Mouse (Mus musculus) liver, embryonic 14.5 days (tissue): ENCODE results near the gene Ppp1r27. TPM values are rescaled to one million over a fixed set of nuclear protein-coding genes. Genes with fewer than 3 reads are reported as not detected.

Experiments used
- ATAC-seq: fragments of 200-750 bp; cut with Nextera tagmentation; 2 replicates; pipeline ENCODE4 v1.8.0; 2017; ENCODE audit warnings: moderate number of reproducible peaks, mild to moderate bottlenecking, moderate library complexity; ENCODE audit not compliant: insufficient read depth
- DNase-seq, 3 experiments: peaks; one replicate each; pipeline ENCODE4 v3.0.0-alpha.2; 2012 to 2013; ENCODE audit warnings: low read depth in 3 of 3, low spot score in 3 of 3
- H3K27ac ChIP-seq: fragments of 300-500 bp; sonication (generic); 2 replicates; pipeline ENCODE4 v1.5.1; 2014; ENCODE audit warnings: moderate library complexity, mild to moderate bottlenecking, control low read depth, inconsistent platforms
- H3K27me3 ChIP-seq: fragments of 300-500 bp; sonication (generic); 2 replicates; pipeline ENCODE4 v1.6.1; 2014; ENCODE audit warnings: mild to moderate bottlenecking, low read length, moderate library complexity; ENCODE audit not compliant: control insufficient read depth, insufficient read depth
- H3K36me3 ChIP-seq: fragments of 300-500 bp; sonication (generic); replicated peaks from 2 replicates; pipeline ENCODE4 v1.6.1; 2014; ENCODE audit warnings: low read depth; ENCODE audit not compliant: control insufficient read depth, insufficient read depth
- H3K4me1 ChIP-seq, 2 experiments: fragments of 200-500 bp in 1 of 2; fragments of 300-500 bp in 1 of 2; sonication (generic) in 1 of 2; replicated peaks; 2 replicates each; pipeline ENCODE4 v1.6.1; 2012 to 2014; ENCODE audit warnings: antibody characterized with exemption in 1 of 2, inconsistent platforms in 1 of 2, low read length in 1 of 2; ENCODE audit not compliant: control insufficient read depth in 2 of 2, insufficient read depth in 2 of 2
- H3K4me2 ChIP-seq: fragments of 300-500 bp; sonication (generic); 2 replicates; pipeline ENCODE4 v1.6.1; 2014; ENCODE audit warnings: low read depth, mild to moderate bottlenecking, control low read depth, moderate library complexity
- H3K4me3 ChIP-seq, 2 experiments: fragments of 200-500 bp in 1 of 2; fragments of 300-500 bp in 1 of 2; sonication (generic) in 1 of 2; 2 replicates each; pipeline ENCODE4 v1.5.1; 2012 to 2014; ENCODE audit warnings: low read depth in 2 of 2, low read length in 2 of 2, mild to moderate bottlenecking in 2 of 2, control low read depth in 1 of 2, inconsistent platforms in 1 of 2, moderate library complexity in 1 of 2; ENCODE audit not compliant: insufficient read depth in 1 of 2
- H3K9ac ChIP-seq: fragments of 300-500 bp; sonication (generic); replicated peaks from 2 replicates; pipeline ENCODE4 v1.6.1; 2014; ENCODE audit warnings: mild to moderate bottlenecking, control low read depth, moderate library complexity
- H3K9me3 ChIP-seq: fragments of 300-500 bp; sonication (generic); 2 replicates; pipeline ENCODE4 v1.6.1; 2016; ENCODE audit warnings: low read length, mixed read lengths; ENCODE audit not compliant: control insufficient read depth
- CTCF ChIP-seq: IDR thresholded peaks from 2 replicates; pipeline ENCODE4 v1.5.1; 2016; ENCODE audit warnings: antibody characterized with exemption, low read depth, control low read depth
- EP300 ChIP-seq: IDR thresholded peaks from 2 replicates; pipeline ENCODE4 v1.6.1; 2016; ENCODE audit warnings: antibody characterized with exemption, low read depth
- WGBS: fragments of 180-500 bp; shearing (Covaris S2); extraction: QIAGEN DNeasy Blood & Tissue Kit; methylation state at CpG from one replicate; pipeline ENCODE4 v1.1.7; 2014; ENCODE audit not compliant: insufficient replicate concordance; 5-methylcytosine and 5-hydroxymethylcytosine counted together
- polyA plus RNA-seq, 2 experiments: library from polyadenylated mRNA; depleted of rRNA in 1 of 2; stranded (reverse) in 1 of 2; unstranded in 1 of 2; fragments of >200 nt; fragmentation: Nextera tagmentation in 1 of 2; extraction: Ambion mirVana in 1 of 2; gene quantifications; 2 replicates each; pipeline versions ENCODE4 v1.2.1 to v1.2.3; 2012 to 2014

The Ppp1r27 gene
- polyA plus RNA-seq, 2 experiments, result not detected

GRCm38 (mm10) chr11:120512790-120513453 lies 38.0 kb downstream of the Ppp1r27 start:
- 62% methylated on average over 6 of the region's 6 CpGs for WGBS
- Histone ChIP-seq H3K4me3 (no peak overlapping the region), H3K9ac (no peak overlapping the region), H3K36me3 (no peaks in the 10 kb centered on the region), H3K4me2 (no peak overlapping the region), H3K27ac (no peak overlapping the region), H3K9me3 (no peaks in the 10 kb centered on the region), H3K27me3 (no peaks in the 10 kb centered on the region), H3K4me1 (peaks cover 11 to 20% of the 10 kb centered on the region in 2 experiments)
- no peak for TF ChIP-seq CTCF
- DNase-seq (no peak), ATAC-seq (no peak)

- DNase-seq (peak in 2 of 3 experiments; percentile 56 to 59), ATAC-seq (peak; percentile 77)
- no peak for TF ChIP-seq CTCF
- WGBS, result 2% methylated on average over 16 of the region's 16 CpGs
- peak overlapping the region; percentile 37 to 61 for H3K4me3 ChIP-seq
- no peaks in the 10 kb centered on the region for H3K27me3 ChIP-seq
- peak overlapping the region; percentile 78 for H3K27ac ChIP-seq
- no peaks in the 10 kb centered on the region for H3K36me3 ChIP-seq
- peaks cover 11 to 21% of the 10 kb centered on the region in 2 experiments for H3K4me1 ChIP-seq
- no peaks in the 10 kb centered on the region for H3K9me3 ChIP-seq
- H3K4me2 ChIP-seq, result peak overlapping the region; percentile 84
- peak overlapping the region; percentile 78 for H3K9ac ChIP-seq
Observed at GRCm38 (mm10) chr11:120510375-120511030, 40.4 kb downstream of the Ppp1r27 start.

- Histone ChIP-seq H3K4me1 (peaks cover 11 to 21% of the 10 kb centered on the region in 2 experiments), H3K9ac (peak overlapping the region; percentile 78), H3K27me3 (no peaks in the 10 kb centered on the region), H3K4me3 (peak overlapping the region in 1 of 2 experiments; percentile 37; a peak in 2 of 4 replicates), H3K4me2 (peak overlapping the region; percentile 84), H3K36me3 (no peaks in the 10 kb centered on the region), H3K9me3 (no peaks in the 10 kb centered on the region), H3K27ac (peak overlapping the region; percentile 78)
- TF ChIP-seq EP300 (no peak), CTCF (no peak)
- DNase-seq (no peak), ATAC-seq (peak; percentile 31; the same call in 1 of the 2 replicates)
- WGBS, result 13% methylated on average over 4 of the region's 4 CpGs
Observed at GRCm38 (mm10) chr11:120509940-120510339, 41.0 kb downstream of the Ppp1r27 start.

- no peak for ATAC-seq
- Histone ChIP-seq H3K4me1 (peaks cover 11 to 21% of the 10 kb centered on the region in 2 experiments), H3K9ac (no peak overlapping the region), H3K27me3 (no peaks in the 10 kb centered on the region), H3K36me3 (no peaks in the 10 kb centered on the region), H3K9me3 (no peaks in the 10 kb centered on the region), H3K4me3 (no peak overlapping the region), H3K4me2 (no peak overlapping the region), H3K27ac (no peak overlapping the region)
- TF ChIP-seq CTCF (no peak), EP300 (no peak)
- WGBS, result 83% methylated on average over 9 of the region's 9 CpGs
- DNase-seq, result no peak
Observed at GRCm38 (mm10) chr11:120508290-120508870, 42.6 kb downstream of the Ppp1r27 start.
